Mouse (Mus musculus): ENCODE data around the gene Thbs4. TPM values are rescaled to one million over a fixed set of nuclear protein-coding genes. Genes with fewer than 3 reads are reported as not detected.

Thbs4 gene
- polyA plus RNA-seq, 2 experiments = 38.3 to 59.9 TPM

- Histone ChIP-seq H3K4me3 (replicated peaks; ENCODE audit: low read length) (no peak overlapping the region), H3K4me2 (replicated peaks; ENCODE audit: low read depth, low read length, severe bottlenecking) (no peak overlapping the region), H3K27me3 (ENCODE audit: control insufficient read depth, insufficient read depth, low read length) (no peaks in the 10 kb centered on the region), H3K36me3 (ENCODE audit: control insufficient read depth, insufficient read depth, low read length) (no peaks in the 10 kb centered on the region), H3K9me3 (ENCODE audit: control insufficient read depth, low read length) (no peaks in the 10 kb centered on the region), H3K27ac (replicated peaks; ENCODE audit: low read depth, low read length) (no peak overlapping the region), H3K4me1 (ENCODE audit: control insufficient read depth, insufficient read depth, low read length) (peaks cover 4% of the 10 kb centered on the region; the same call in 1 of the 2 replicates), H3K9ac (ENCODE audit: low read depth, low read length, severe bottlenecking) (no peak overlapping the region)
- DNase-seq (ENCODE audit: low spot score) = no peak
- TF ChIP-seq POLR2A (IDR thresholded peaks at IDR 0.05; ENCODE audit: borderline replicate concordance, extremely low read depth, insufficient read depth, insufficient read length) = no peak
- WGBS = 84% methylated on average over 3 of the region's 3 CpGs
- no peak for ATAC-seq (ENCODE audit: low FRiP score, low read depth)
Observed at GRCm38 (mm10) chr13:92807849-92808248, 13.2 kb upstream of the Thbs4 start.

GRCm38 (mm10) chr13:92806785-92807184 lies 12.2 kb upstream of the Thbs4 start:
- H3K4me1 ChIP-seq (ENCODE audit: control insufficient read depth, insufficient read depth, low read length) = no peaks in the 10 kb centered on the region
- H3K27me3 ChIP-seq (ENCODE audit: control insufficient read depth, insufficient read depth, low read length) = no peaks in the 10 kb centered on the region
- no peak overlapping the region for H3K27ac ChIP-seq (replicated peaks; ENCODE audit: low read depth, low read length)
- ATAC-seq (ENCODE audit: low FRiP score, low read depth) (no peak), DNase-seq (ENCODE audit: low spot score) (no peak)
- H3K9me3 ChIP-seq (ENCODE audit: control insufficient read depth, low read length) = no peaks in the 10 kb centered on the region
- no peak for TF ChIP-seq POLR2A (IDR thresholded peaks at IDR 0.05; ENCODE audit: borderline replicate concordance, extremely low read depth, insufficient read depth, insufficient read length)
- H3K9ac ChIP-seq (ENCODE audit: low read depth, low read length, severe bottlenecking) = no peak overlapping the region
- H3K36me3 ChIP-seq (ENCODE audit: control insufficient read depth, insufficient read depth, low read length) = no peaks in the 10 kb centered on the region
- no peak overlapping the region for H3K4me3 ChIP-seq (replicated peaks; ENCODE audit: low read length)
- no peak overlapping the region for H3K4me2 ChIP-seq (replicated peaks; ENCODE audit: low read depth, low read length, severe bottlenecking)

GRCm38 (mm10) chr13:92799306-92799925 lies 4.8 kb upstream of the Thbs4 start:
- WGBS = 67% methylated on average over 7 of the region's 7 CpGs
- Histone ChIP-seq H3K9me3 (ENCODE audit: control insufficient read depth, low read length) (no peaks in the 10 kb centered on the region), H3K9ac (ENCODE audit: low read depth, low read length, severe bottlenecking) (no peak overlapping the region), H3K4me1 (ENCODE audit: control insufficient read depth, insufficient read depth, low read length) (peaks cover 4% of the 10 kb centered on the region), H3K36me3 (ENCODE audit: control insufficient read depth, insufficient read depth, low read length) (no peaks in the 10 kb centered on the region), H3K4me2 (replicated peaks; ENCODE audit: low read depth, low read length, severe bottlenecking) (no peak overlapping the region), H3K27me3 (ENCODE audit: control insufficient read depth, insufficient read depth, low read length) (0 out of 2 replicates have a peak, but pooled peaks cover 9% of the 10 kb centered on the region), H3K27ac (replicated peaks; ENCODE audit: low read depth, low read length) (no peak overlapping the region), H3K4me3 (replicated peaks; ENCODE audit: low read length) (no peak overlapping the region)
- TF ChIP-seq POLR2A (IDR thresholded peaks at IDR 0.05; ENCODE audit: borderline replicate concordance, extremely low read depth, insufficient read depth, insufficient read length) = no peak
- DNase-seq (ENCODE audit: low spot score) (no peak), ATAC-seq (ENCODE audit: low FRiP score, low read depth) (no peak)

GRCm38 (mm10) chr13:92798830-92799229 lies 4.2 kb upstream of the Thbs4 start:
- TF ChIP-seq POLR2A (IDR thresholded peaks at IDR 0.05; ENCODE audit: borderline replicate concordance, extremely low read depth, insufficient read depth, insufficient read length) = no peak
- Histone ChIP-seq H3K4me3 (replicated peaks; ENCODE audit: low read length) (no peak overlapping the region), H3K36me3 (ENCODE audit: control insufficient read depth, insufficient read depth, low read length) (no peaks in the 10 kb centered on the region), H3K4me2 (replicated peaks; ENCODE audit: low read depth, low read length, severe bottlenecking) (no peak overlapping the region), H3K9me3 (ENCODE audit: control insufficient read depth, low read length) (no peaks in the 10 kb centered on the region), H3K27me3 (ENCODE audit: control insufficient read depth, insufficient read depth, low read length) (0 out of 2 replicates have a peak, but pooled peaks cover 11% of the 10 kb centered on the region), H3K27ac (replicated peaks; ENCODE audit: low read depth, low read length) (no peak overlapping the region), H3K4me1 (ENCODE audit: control insufficient read depth, insufficient read depth, low read length) (peaks cover 8% of the 10 kb centered on the region), H3K9ac (ENCODE audit: low read depth, low read length, severe bottlenecking) (no peak overlapping the region)
- DNase-seq (ENCODE audit: low spot score) (no peak), ATAC-seq (ENCODE audit: low FRiP score, low read depth) (no peak)
- WGBS = 71% methylated on average over 2 of the region's 2 CpGs

GRCm38 (mm10) chr13:92793636-92794035 lies 982 bp downstream of the Thbs4 start:
- ATAC-seq (ENCODE audit: low FRiP score, low read depth) = no peak
- Histone ChIP-seq H3K9ac (ENCODE audit: low read depth, low read length, severe bottlenecking) (no peak overlapping the region), H3K4me2 (replicated peaks; ENCODE audit: low read depth, low read length, severe bottlenecking) (peak overlapping the region; percentile 63), H3K36me3 (ENCODE audit: control insufficient read depth, insufficient read depth, low read length) (no peaks in the 10 kb centered on the region), H3K27me3 (ENCODE audit: control insufficient read depth, insufficient read depth, low read length) (peaks cover 11% of the 10 kb centered on the region; the same call in 1 of the 2 replicates), H3K27ac (replicated peaks; ENCODE audit: low read depth, low read length) (no peak overlapping the region), H3K4me3 (replicated peaks; ENCODE audit: low read length) (no peak overlapping the region), H3K9me3 (ENCODE audit: control insufficient read depth, low read length) (no peaks in the 10 kb centered on the region), H3K4me1 (ENCODE audit: control insufficient read depth, insufficient read depth, low read length) (peaks cover 8% of the 10 kb centered on the region)
- WGBS = 32% methylated on average over 8 of the region's 8 CpGs
- no peak for TF ChIP-seq POLR2A (IDR thresholded peaks at IDR 0.05; ENCODE audit: borderline replicate concordance, extremely low read depth, insufficient read depth, insufficient read length)
- no peak for DNase-seq (ENCODE audit: low spot score)

Data from limb, embryonic 14.5 days (tissue).